Mouse (Mus musculus) MN1 (cell line): ENCODE data around the gene Scgb1a1.
"Not testable (repeated sequence)": the region's sequence is repeated elsewhere in the genome, so short reads cannot be mapped to it uniquely, and the experiment has no call there.

Experiments used
- DNase-seq: peaks from one replicate; pipeline ENCODE4 v3.0.0-alpha.2; 2016; ENCODE audit warnings: low spot score

Gene Scgb1a1

GRCm38 (mm10) chr19:9087821-9088220, at the start of gene Scgb1a1:
Gene Scgb1a1 (minus strand): TSS chr19:9087958.
- no peak for DNase-seq

GRCm38 (mm10) chr19:9137159-9137558, 49.4 kb upstream of the Scgb1a1 start:
- no peak for DNase-seq

GRCm38 (mm10) chr19:9135512-9136331, 48.0 kb upstream of the Scgb1a1 start, which contains the start of gene Asrgl1:
Gene Asrgl1 (minus strand): TSS chr19:9135636.
- peak; percentile 85 for DNase-seq

DNA sequence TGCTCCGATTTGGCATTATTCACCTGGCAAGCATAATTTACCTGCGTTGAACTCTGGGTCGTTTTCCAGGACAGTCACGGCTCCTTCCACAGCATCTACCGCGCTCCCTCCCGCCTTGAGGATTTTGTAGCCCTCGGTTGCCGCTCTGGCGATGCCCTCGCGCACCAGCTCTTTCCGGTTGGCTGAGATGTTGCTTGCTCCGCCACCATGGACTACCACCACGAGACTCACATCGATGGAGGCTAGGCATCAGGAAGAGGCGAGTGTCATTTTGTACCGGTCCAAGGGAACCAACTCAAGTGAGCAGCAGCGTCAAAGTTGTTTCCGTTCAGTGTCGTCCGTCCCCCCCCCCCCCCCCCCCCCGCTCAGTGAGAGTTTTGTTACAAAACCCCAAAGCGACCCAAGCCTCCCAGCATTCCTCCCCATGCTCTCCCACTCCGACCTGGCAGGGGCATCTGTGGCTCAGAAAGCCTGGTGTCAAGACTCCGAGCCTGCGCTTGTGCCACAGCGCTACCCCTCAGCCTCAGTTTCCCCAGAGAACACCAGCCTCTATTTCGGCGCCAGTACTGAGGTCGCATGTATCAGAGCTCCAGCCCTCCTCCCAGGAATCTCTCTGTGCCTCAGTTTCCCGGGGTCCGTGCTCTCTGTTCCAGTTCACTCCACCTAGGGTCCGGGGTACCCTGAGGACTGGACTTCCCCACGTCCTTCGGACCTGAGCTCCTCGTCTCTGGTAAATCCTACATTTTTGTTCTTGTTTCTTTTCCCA, 47.2 kb upstream of the Scgb1a1 start:
- no peak for DNase-seq

DNA sequence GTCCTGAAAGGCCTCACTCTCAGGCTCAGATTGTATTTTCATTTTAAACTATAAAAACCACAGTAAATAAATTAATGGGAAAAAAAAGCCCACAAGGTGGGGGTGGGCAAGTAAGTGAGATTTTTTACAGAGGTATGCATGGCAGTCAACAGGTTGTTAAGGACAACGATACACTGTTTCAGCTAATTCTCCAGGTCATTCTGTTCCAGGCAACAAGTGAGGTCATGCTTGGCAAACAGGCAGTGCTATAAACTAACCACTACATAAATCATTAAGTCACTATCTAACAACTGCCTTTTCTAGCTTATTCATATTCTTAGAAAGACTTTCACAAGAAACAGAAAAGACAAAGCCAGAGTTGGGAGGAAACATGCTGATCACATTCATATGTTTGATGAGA, 42.2 kb upstream of the Scgb1a1 start:
- DNase-seq, result no peak

GRCm38 (mm10) chr19:9128499-9129194, 40.9 kb upstream of the Scgb1a1 start:
- DNase-seq, result no peak

- DNase-seq, result not testable (repeated sequence)
These were observed 36.2 kb upstream of the Scgb1a1 start for GRCm38 (mm10) chr19:9123986-9124385.

- no peak for DNase-seq
These were observed 34.6 kb upstream of the Scgb1a1 start for GRCm38 (mm10) chr19:9122390-9122789.

DNA sequence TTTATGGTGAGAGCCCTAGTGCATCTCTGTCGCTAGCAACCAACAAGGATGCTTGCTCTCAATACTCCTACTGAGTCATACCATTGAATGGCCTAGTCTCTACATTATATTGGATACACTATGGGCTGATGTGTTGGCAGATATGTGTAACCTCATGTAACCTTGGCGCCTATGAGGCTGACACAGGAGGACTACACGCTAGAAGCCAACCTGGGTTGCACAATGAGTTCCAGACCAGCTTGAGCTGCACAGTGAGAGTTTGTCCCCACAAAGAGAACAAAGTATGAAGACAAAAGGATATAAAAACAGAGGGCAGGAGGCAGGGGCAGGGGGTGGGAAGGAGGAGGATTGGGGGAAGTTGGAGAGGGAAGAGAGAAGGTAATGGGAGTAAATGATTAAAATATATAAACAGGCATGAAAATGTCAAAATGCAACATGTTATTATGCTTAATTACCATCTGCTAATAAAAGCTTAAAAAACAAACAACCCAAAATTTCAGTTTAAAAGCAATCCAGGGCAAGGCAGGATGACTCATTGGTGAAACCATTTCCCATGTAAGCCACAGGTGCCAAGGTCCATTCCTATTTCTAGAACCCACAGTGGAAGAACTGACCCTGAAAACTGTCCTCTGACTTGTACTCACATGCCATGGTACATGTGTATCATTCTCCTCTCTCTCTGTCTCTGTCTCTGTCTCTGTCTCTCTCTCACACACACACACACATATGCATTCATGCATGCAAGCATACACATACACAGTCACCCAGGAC, 32.1 kb upstream of the Scgb1a1 start:
- no peak for DNase-seq

DNA sequence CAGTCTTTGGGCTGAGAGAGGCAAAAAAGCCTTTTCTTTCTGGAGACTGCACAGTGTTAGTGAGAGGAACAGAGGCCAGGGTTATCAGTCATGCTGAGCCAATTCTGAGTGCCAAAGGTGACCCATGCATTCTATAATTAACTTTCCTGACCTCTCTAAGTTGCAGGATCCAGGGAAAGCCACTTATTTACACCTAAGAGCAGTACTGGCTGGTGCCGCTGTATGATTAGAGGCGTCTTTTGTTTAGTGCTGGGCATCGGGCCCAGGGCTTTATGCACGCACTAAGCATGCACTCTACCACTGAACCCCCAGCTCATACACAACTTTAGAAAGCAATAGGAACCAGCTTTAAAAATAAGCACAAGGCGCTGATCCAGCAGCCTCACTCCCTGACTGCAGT, 29.5 kb upstream of the Scgb1a1 start:
- no peak for DNase-seq

DNA sequence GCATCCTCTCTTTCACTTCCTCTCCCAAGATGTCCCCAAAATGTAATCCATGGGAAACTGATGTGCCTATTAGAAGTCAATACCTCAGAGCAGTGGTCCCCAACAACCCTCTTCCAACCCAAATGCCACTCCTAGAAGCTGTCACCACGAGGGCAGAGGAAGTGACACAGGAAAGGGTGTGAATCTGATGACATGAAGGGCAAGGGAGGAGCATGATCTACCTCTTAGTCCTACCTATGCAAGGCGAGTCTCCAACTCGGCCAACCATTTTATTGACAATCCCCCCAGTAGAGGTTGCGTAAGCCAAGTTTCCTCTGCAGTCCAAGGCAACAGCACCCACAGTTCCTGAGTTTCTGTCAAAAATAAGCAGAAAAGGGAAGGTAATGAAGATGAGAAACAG, 28.5 kb upstream of the Scgb1a1 start:
- no peak for DNase-seq

DNA sequence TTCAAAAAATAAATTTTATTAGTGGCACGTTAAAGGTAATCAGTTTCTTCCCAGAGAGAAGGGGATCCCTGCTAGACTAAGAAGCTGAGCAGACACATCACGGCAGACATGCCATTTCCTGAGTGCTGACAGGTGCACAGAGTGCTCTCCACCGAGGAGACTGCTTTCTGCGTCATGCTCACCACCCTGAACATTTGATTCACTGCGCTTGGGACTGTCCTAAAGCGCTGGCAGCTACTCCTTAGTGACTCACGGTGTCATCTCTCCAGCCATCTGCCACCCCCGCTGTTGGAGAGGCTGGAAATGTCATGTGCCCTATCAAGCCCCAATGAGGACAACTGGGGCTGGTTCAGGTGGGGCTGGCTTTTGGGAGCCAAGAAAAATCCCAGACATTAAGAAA, 24.3 kb upstream of the Scgb1a1 start:
- DNase-seq, result peak; percentile 42

DNA sequence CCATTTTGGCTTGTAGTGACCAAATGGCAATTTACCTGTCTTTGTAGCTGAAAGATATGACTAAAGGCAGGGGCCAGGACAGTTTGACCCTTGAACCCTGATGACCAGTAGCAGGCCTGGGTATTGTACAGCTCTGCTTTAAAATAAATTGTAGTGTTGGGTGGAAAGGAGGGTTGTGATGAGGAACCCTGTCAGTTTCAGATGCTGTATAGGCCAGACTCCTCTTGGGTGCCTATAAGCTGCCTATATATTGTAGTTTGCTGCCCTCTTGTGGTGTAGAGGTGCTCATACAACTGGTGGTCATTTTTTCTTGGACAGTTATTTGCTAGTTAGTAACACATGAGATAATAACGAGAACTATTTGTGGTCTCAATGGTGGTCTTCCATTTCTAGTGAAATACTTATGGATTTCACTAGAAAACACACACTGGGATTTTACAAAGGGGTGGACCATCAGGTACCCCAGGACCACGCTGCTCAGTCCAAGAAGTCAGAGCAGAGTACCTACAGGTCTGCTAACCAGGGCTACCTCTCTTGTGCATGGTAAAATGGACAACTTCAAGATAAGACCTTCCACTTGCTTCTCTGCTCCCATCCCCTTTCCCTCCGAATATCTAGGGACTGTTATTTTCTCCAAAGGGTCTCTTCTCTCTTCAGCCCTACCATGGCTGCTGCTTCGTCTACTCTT, 22.6 kb upstream of the Scgb1a1 start:
- DNase-seq, result peak; percentile 82

- DNase-seq, result no peak
These were observed 20.8 kb upstream of the Scgb1a1 start for GRCm38 (mm10) chr19:9108536-9108935.

DNA sequence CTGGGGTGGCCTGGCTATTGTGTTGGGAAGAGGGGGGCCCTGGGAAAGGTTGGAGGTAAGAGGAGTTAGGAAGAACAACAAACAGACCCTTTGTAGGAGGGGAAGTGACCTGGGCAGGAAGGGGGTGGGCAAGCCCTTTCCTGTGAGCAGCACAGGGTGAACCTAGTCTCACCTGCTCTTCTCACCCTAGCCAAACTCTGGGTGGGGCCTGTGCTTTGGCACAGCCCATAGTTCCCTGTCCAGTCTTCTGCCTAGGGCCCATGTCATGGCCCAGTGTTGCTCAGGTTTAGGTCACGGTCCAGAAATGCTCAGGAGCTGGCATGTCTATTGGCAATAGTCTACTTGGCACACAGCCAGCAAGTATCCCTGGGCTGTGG, 19.6 kb upstream of the Scgb1a1 start:
- no peak for DNase-seq

GRCm38 (mm10) chr19:9106751-9107378, 19.1 kb upstream of the Scgb1a1 start:
- peak; percentile 12 for DNase-seq

DNA sequence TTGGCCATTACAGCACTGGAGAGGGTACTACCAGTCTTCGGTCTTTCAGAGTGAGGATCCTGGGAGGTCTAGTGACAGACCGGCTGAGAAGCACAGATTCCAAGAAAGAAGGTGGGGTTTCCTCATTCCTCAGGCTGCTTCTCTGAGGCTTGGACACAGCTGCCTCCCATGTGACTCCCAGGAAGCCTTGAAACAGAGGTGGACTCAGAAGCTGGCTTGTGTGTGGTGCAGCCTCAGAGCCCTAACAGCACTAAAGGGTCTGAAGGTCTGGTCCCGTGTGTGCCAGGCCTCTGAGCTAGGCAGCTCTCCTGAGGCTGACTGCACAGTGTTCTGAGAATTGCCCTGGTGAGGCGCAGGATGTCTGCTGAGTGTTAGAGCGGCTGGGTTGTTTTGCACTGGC, 18.3 kb upstream of the Scgb1a1 start:
- DNase-seq, result peak; percentile 17

- DNase-seq, result peak; percentile 48
These were observed 17.4 kb upstream of the Scgb1a1 start for GRCm38 (mm10) chr19:9105101-9105685.

DNA sequence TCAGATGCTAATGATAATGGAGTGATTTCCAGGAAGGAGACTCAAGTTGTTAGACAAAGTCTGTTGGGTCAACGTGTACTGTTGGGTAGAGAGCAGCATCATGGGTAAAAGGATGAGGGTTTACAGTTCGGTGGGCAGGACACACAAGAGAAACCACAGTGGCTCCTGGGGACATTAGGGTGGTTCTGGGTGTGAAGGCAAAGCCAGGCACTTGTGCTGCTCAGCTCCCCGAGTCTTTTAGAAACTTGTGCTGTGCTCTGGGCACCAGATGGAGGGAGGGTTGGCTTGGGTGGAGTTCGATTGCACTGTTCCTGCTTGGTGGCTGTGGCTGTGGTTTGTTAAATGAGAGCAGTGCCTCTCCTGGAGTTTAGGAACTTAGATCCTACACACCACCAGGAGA, 16.2 kb upstream of the Scgb1a1 start:
- DNase-seq, result no peak

GRCm38 (mm10) chr19:9101062-9101457, 13.3 kb upstream of the Scgb1a1 start:
- no peak for DNase-seq
